Mouse (Mus musculus): ENCODE results near the gene Txndc5.

- TF ChIP-seq CTCF (conservative IDR thresholded peaks at IDR 0.05 in 1 of 2, IDR thresholded peaks at IDR 0.05 in 1 of 2; ENCODE audit: low read depth in 2 of 2, low read length in 2 of 2), result no peak
- no peak for TF ChIP-seq RAD21 (IDR thresholded peaks at IDR 0.05; ENCODE audit: low read depth, low read length)
- TF ChIP-seq ZC3H11A (IDR thresholded peaks at IDR 0.05; ENCODE audit: low read depth, low read length), result no peak
- no peak for TF ChIP-seq EP300 (IDR thresholded peaks at IDR 0.05; ENCODE audit: low read length)
- no peak for TF ChIP-seq TCF12 (IDR thresholded peaks at IDR 0.05; ENCODE audit: low read depth, low read length)
- no peak for TF ChIP-seq MYC (IDR thresholded peaks at IDR 0.05; ENCODE audit: low read depth, low read length)
- no peak for TF ChIP-seq USF1 (IDR thresholded peaks at IDR 0.05; ENCODE audit: low read depth, low read length)
- TF ChIP-seq HCFC1 (IDR thresholded peaks at IDR 0.05; ENCODE audit: low read depth, low read length), result no peak
- TF ChIP-seq POLR2A (IDR thresholded peaks at IDR 0.05; ENCODE audit: low read depth, low read length), result no peak
- TF ChIP-seq POLR2AphosphoS2 (IDR thresholded peaks at IDR 0.05; ENCODE audit: low read depth, low read length), result no peak
- TF ChIP-seq ETS1 (conservative IDR thresholded peaks at IDR 0.05; ENCODE audit: low read depth, low read length), result no peak
These were observed 952 bp upstream of the Txndc5 start for GRCm38 (mm10) chr13:38529576-38529975.

Data from CH12.LX (cell line).